Mouse (Mus musculus) CD8-positive naive resting alpha-beta T cell, adult 2 months (primary cell): ENCODE data around the gene Brms1l.

Experiments
- DNase-seq, 2 experiments: peaks; one replicate each; pipeline ENCODE4 v3.0.0; 2022; ENCODE audit warnings: low read depth in 2 of 2, low spot score in 2 of 2

Brms1l gene

GRCm38 (mm10) chr12:55859409-55860349, 23.6 kb downstream of the Brms1l start:
- no peak for DNase-seq

- no peak for DNase-seq
Observed at GRCm38 (mm10) chr12:55860631-55861030, 24.5 kb downstream of the Brms1l start.

- no peak for DNase-seq
Observed at GRCm38 (mm10) chr12:55867738-55868137, 31.6 kb downstream of the Brms1l start.

- no peak for DNase-seq
Observed at GRCm38 (mm10) chr12:55869622-55870322, 33.6 kb downstream of the Brms1l start.

- no peak for DNase-seq
Observed at GRCm38 (mm10) chr12:55885449-55885848, 49.3 kb downstream of the Brms1l start.

GRCm38 (mm10) chr12:55888570-55888969, 52.4 kb downstream of the Brms1l start:
- no peak for DNase-seq

- no peak for DNase-seq
Observed at GRCm38 (mm10) chr12:55904801-55905200, 68.7 kb downstream of the Brms1l start.

GRCm38 (mm10) chr12:55912138-55912537, 76.0 kb downstream of the Brms1l start:
- DNase-seq, result no peak

- DNase-seq, result no peak
Observed at GRCm38 (mm10) chr12:55913201-55913600, 77.1 kb downstream of the Brms1l start.

- DNase-seq, result no peak
Observed at GRCm38 (mm10) chr12:55916250-55916649, 80.1 kb downstream of the Brms1l start.

- no peak for DNase-seq
Observed at GRCm38 (mm10) chr12:55917020-55917419, 80.9 kb downstream of the Brms1l start.
